Mouse (Mus musculus): ENCODE results near the gene Kndc1.

- TF ChIP-seq CTCF (IDR thresholded peaks at IDR 0.05), result no peak
- no peak for TF ChIP-seq POLR2A (IDR thresholded peaks at IDR 0.05; ENCODE audit: insufficient read depth, low read depth, low read length)
- TF ChIP-seq EP300 (IDR thresholded peaks at IDR 0.05; ENCODE audit: insufficient read depth, low read depth, low read length), result no peak
These were observed 39.2 kb upstream of the Kndc1 start for GRCm38 (mm10) chr7:139855261-139855660.

Data from heart, adult 2 months (tissue).